29 mouse cellular contexts compared by ENCODE assay signal in the genomic region with DNA sequence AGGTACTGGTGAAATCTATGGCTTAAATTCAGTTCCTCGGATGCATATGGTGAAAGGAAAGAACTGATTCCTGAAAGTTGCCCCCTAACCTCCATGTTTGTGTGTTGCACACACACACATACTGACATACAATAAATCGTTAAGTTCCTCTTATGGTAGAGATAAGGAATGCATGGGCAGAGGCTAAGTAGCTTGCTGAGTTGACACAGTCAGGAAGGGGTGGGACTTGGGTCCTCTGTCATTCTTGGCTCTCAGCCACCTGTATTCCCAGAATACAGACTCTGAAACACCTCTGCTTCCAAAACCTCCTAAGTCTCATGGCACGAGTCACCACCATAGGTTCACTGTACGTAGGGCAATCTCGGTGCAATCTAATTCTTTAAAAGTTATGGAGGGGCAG.
DNase-seq lines count a peak whose midpoint lies in the region; ATAC-seq and TF ChIP-seq lines count a peak whose summit lies in the region.
"Had no signal": no experiment of that assay in that cellular context is flagged by ENCODE, and none has a peak within 500 bp of the region (broad histone marks: within the 10 kb centered on the region; RNA-seq: fewer than 3 reads in every experiment).

No protein-coding gene starts in this region.

- no peak overlapping the region for H3K4me2 ChIP-seq in heart, postnatal 0 days (ENCODE audit: low read depth, low read length)
- no peak overlapping the region for H3K4me2 ChIP-seq in lung, embryonic 15.5 days
- peak overlapping the region; percentile 69 for H3K4me2 ChIP-seq in CH12.LX (ENCODE audit: insufficient read depth, low read depth, poor library complexity, severe bottlenecking)
- H3K4me2 ChIP-seq: embryonic facial prominence, embryonic 13.5 days; forebrain, embryonic 12.5 days; heart, embryonic 11.5 days; hindbrain, embryonic 12.5 days; limb, embryonic 12.5 days; liver, embryonic 11.5 days; neural tube, embryonic 13.5 days had no signal

- TF ChIP-seq POLR2A in heart, adult 2 months (IDR thresholded peaks at IDR 0.05; ENCODE audit: insufficient read depth, low read depth, low read length): no peak
- TF ChIP-seq POLR2A in lung, adult 2 months (IDR thresholded peaks at IDR 0.05; ENCODE audit: borderline replicate concordance, extremely low read depth, low read depth, low read length): no peak
- no peak for TF ChIP-seq POLR2A in CH12.LX (IDR thresholded peaks at IDR 0.05; ENCODE audit: low read depth, low read length)

- no peak for TF ChIP-seq RAD21 in CH12.LX (IDR thresholded peaks at IDR 0.05; ENCODE audit: low read depth, low read length)

- peak; percentile 39 for DNase-seq in heart, postnatal 0 days (ENCODE audit: low spot score)
- no peak for DNase-seq in heart, adult 2 months
- no peak for DNase-seq in lung, adult 2 months
- DNase-seq in CH12.LX (ENCODE audit: extremely low read depth): no peak
- DNase-seq in left cerebral cortex, adult 18-20 months (ENCODE audit: low spot score in 2 of 2): no peak
- DNase-seq: adrenal gland, adult 8-10 months; B cell, adult 2 months; cerebellum, adult 11-12 months; cerebellum, postnatal 14 days; embryo, embryonic 11 days; gastrocnemius, postnatal 36 days; liver, postnatal 0 days; retina, postnatal 1 day; right cerebral cortex, postnatal 25 days; thymus, postnatal 14 days had no signal

- no peaks in the 10 kb centered on the region for H3K79me2 ChIP-seq in heart, adult 2 months (replicated peaks; ENCODE audit: control insufficient read depth, insufficient read depth, low read length)
- H3K79me2 ChIP-seq in CH12.LX (replicated peaks; ENCODE audit: control insufficient read depth, extremely low read depth, insufficient read depth, poor library complexity, severe bottlenecking): peaks cover 16% of the 10 kb centered on the region

- no peaks in the 10 kb centered on the region for H3K9me3 ChIP-seq in heart, postnatal 0 days (replicated peaks; ENCODE audit: control insufficient read depth, low read length)
- no peaks in the 10 kb centered on the region for H3K9me3 ChIP-seq in lung, embryonic 15.5 days
- H3K9me3 ChIP-seq in CH12.LX (replicated peaks; ENCODE audit: low read length): peaks cover 14% of the 10 kb centered on the region
- H3K9me3 ChIP-seq: embryonic facial prominence, embryonic 13.5 days; forebrain, embryonic 12.5 days; hindbrain, embryonic 12.5 days; limb, embryonic 12.5 days; neural tube, embryonic 13.5 days had no signal

- H3K4me3 ChIP-seq in heart, postnatal 0 days (ENCODE audit: low read depth, low read length): no peak overlapping the region
- H3K4me3 ChIP-seq in heart, adult 2 months: no peak overlapping the region
- H3K4me3 ChIP-seq in lung, embryonic 15.5 days: no peak overlapping the region
- H3K4me3 ChIP-seq in lung, adult 2 months (replicated peaks; ENCODE audit: extremely low read depth, low read depth, low read length): no peak overlapping the region
- H3K4me3 ChIP-seq in CH12.LX (replicated peaks in 1 of 3; ENCODE audit: low read depth in 2 of 3, low read length in 2 of 3, poor library complexity in 1 of 3): peak overlapping the region; percentile 55 to 77 (median 65)
- H3K4me3 ChIP-seq: embryonic facial prominence, embryonic 13.5 days; erythroblast, embryonic 14.5 days; forebrain, embryonic 12.5 days; hindbrain, embryonic 12.5 days; layer of hippocampus, adult 2 months; limb, embryonic 12.5 days; myocyte; neural tube, embryonic 13.5 days had no signal

- 0 out of 2 replicates have a peak, but pooled peaks cover 5% of the 10 kb centered on the region for H3K4me1 ChIP-seq in heart, postnatal 0 days (ENCODE audit: control insufficient read depth, insufficient read depth)
- H3K4me1 ChIP-seq in heart, adult 2 months (ENCODE audit: control insufficient read depth, insufficient read depth, low read length): peaks cover 5% of the 10 kb centered on the region
- H3K4me1 ChIP-seq in lung, embryonic 15.5 days: peaks cover 22% of the 10 kb centered on the region
- peaks cover 10% of the 10 kb centered on the region for H3K4me1 ChIP-seq in lung, adult 2 months (ENCODE audit: control insufficient read depth, insufficient read depth, low read length)
- peaks cover 19 to 46% of the 10 kb centered on the region in 2 experiments for H3K4me1 ChIP-seq in CH12.LX (ENCODE audit: control insufficient read depth in 1 of 2, insufficient read depth in 2 of 2)
- H3K4me1 ChIP-seq: forebrain, embryonic 12.5 days; hindbrain, embryonic 12.5 days; neural tube, embryonic 13.5 days had no signal

- no peaks in the 10 kb centered on the region for H3K36me3 ChIP-seq in heart, postnatal 0 days (replicated peaks; ENCODE audit: control insufficient read depth, insufficient read depth, low read length)
- H3K36me3 ChIP-seq in heart, adult 2 months (ENCODE audit: control insufficient read depth, insufficient read depth, low read length): no peaks in the 10 kb centered on the region
- H3K36me3 ChIP-seq in lung, embryonic 15.5 days: no peaks in the 10 kb centered on the region
- peaks cover 15 to 40% of the 10 kb centered on the region in 2 experiments for H3K36me3 ChIP-seq in CH12.LX (replicated peaks in 1 of 2; ENCODE audit: control insufficient read depth in 1 of 2, insufficient read depth in 1 of 2, low read length in 1 of 2)
- H3K36me3 ChIP-seq: embryonic facial prominence, embryonic 13.5 days; forebrain, embryonic 12.5 days; hindbrain, embryonic 12.5 days; limb, embryonic 12.5 days; neural tube, embryonic 13.5 days had no signal

- 38% methylated on average over 5 of the region's 5 CpGs for WGBS in heart, postnatal 0 days
- WGBS in heart, adult 2 months: 36% methylated on average over 5 of the region's 5 CpGs
- 46% methylated on average over 5 of the region's 5 CpGs for WGBS in lung, embryonic 15.5 days
- 48% methylated on average over 5 of the region's 5 CpGs for WGBS in lung, adult 2 months

- dilution Hi-C loops in CH12.LX (cut with MboI; ENCODE audit: extremely low pct_ligation_motif_present, extremely low pct_unique_long_range_greater_than_20kb, low sequenced_read_pairs): no loop called here

- in situ Hi-C loops in CH12.LX (cut with MboI; ENCODE audit: low pct_ligation_motif_present, low pct_unique_long_range_greater_than_20kb, low sequenced_read_pairs): loop anchor here (10.0 kb wide), 1 partner anchor 130 kb away; no protein-coding TSS in a partner anchor

- intact Hi-C loops in heart, adult 2 months (cut with DNase I): no loop called here

- H3K27me3 ChIP-seq in heart, postnatal 0 days (ENCODE audit: control insufficient read depth, insufficient read depth, low read length): no peaks in the 10 kb centered on the region
- H3K27me3 ChIP-seq in heart, adult 2 months (ENCODE audit: control insufficient read depth, insufficient read depth, low read length): no peaks in the 10 kb centered on the region
- no peaks in the 10 kb centered on the region for H3K27me3 ChIP-seq in lung, embryonic 15.5 days
- no peaks in the 10 kb centered on the region for H3K27me3 ChIP-seq in CH12.LX (replicated peaks)
- H3K27me3 ChIP-seq: embryonic facial prominence, embryonic 13.5 days; forebrain, embryonic 12.5 days; hindbrain, embryonic 12.5 days; limb, embryonic 12.5 days; neural tube, embryonic 13.5 days had no signal

- ATAC-seq in heart, postnatal 0 days (ENCODE audit: insufficient read depth, low read depth): no peak
- 0 out of 2 replicates have a peak, but pooled peaks have one; percentile 29 for ATAC-seq in lung, embryonic 15.5 days (ENCODE audit: borderline replicate concordance, extremely low read depth, low FRiP score, low TSS enrichment)
- ATAC-seq in megakaryocyte progenitor cell, adult 5-6 weeks (replicated peaks; ENCODE audit: poor library complexity): peak; percentile 66
- ATAC-seq: activated CD4-positive, CD25-positive, alpha-beta regulatory T cell, adult 4 months; liver, postnatal 0 days; midbrain, embryonic 16.5 days had no signal

- H3K9ac ChIP-seq in heart, postnatal 0 days (replicated peaks; ENCODE audit: low read depth, low read length): no peak overlapping the region
- H3K9ac ChIP-seq in heart, adult 2 months (ENCODE audit: low read depth, low read length): no peak overlapping the region
- no peak overlapping the region for H3K9ac ChIP-seq in lung, embryonic 15.5 days
- peak overlapping the region; percentile 97 for H3K9ac ChIP-seq in CH12.LX (ENCODE audit: insufficient read depth, low read depth)
- H3K9ac ChIP-seq: embryonic facial prominence, embryonic 13.5 days; forebrain, embryonic 12.5 days; hindbrain, embryonic 12.5 days; limb, embryonic 12.5 days; liver, postnatal 0 days; neural tube, embryonic 13.5 days had no signal

- H3K27ac ChIP-seq in heart, postnatal 0 days (ENCODE audit: low read depth): no peak overlapping the region
- H3K27ac ChIP-seq in heart, adult 2 months: no peak overlapping the region
- no peak overlapping the region for H3K27ac ChIP-seq in lung, embryonic 15.5 days
- H3K27ac ChIP-seq in CH12.LX (ENCODE audit: insufficient read depth, low read depth): peak overlapping the region; percentile 99
- H3K27ac ChIP-seq: embryonic facial prominence, embryonic 13.5 days; forebrain, embryonic 12.5 days; hindbrain, embryonic 12.5 days; layer of hippocampus, adult 2 months; limb, embryonic 12.5 days; neural tube, embryonic 13.5 days had no signal

- TF ChIP-seq CTCF in heart, postnatal 0 days (IDR thresholded peaks at IDR 0.05; ENCODE audit: low read depth): no peak
- TF ChIP-seq CTCF in heart, adult 2 months (IDR thresholded peaks at IDR 0.05): no peak
- TF ChIP-seq CTCF in lung, adult 2 months (IDR thresholded peaks at IDR 0.05; ENCODE audit: insufficient read depth, low read length): no peak
- no peak for TF ChIP-seq CTCF in CH12.LX (conservative IDR thresholded peaks at IDR 0.05 in 1 of 2, IDR thresholded peaks at IDR 0.05 in 1 of 2; ENCODE audit: low read depth in 2 of 2, low read length in 2 of 2)

- TF ChIP-seq EP300 in heart, postnatal 0 days (IDR thresholded peaks at IDR 0.05; ENCODE audit: low read depth): no peak
- TF ChIP-seq EP300 in heart, adult 2 months (IDR thresholded peaks at IDR 0.05; ENCODE audit: insufficient read depth, low read depth, low read length): no peak
- no peak for TF ChIP-seq EP300 in CH12.LX (IDR thresholded peaks at IDR 0.05; ENCODE audit: low read length)

TF ChIP-seq in CH12.LX, 34 proteins besides CTCF, POLR2A, EP300 and RAD21:
- TF ChIP-seq SMC3 (IDR thresholded peaks at IDR 0.05; ENCODE audit: low read depth, low read length): 0 out of 2 replicates have a peak, but pooled peaks have one; percentile 3
- TF ChIP-seq MAFK (IDR thresholded peaks at IDR 0.05; ENCODE audit: insufficient replicate concordance, low read length): 0 out of 2 replicates have a peak, but pooled peaks have one; percentile 34
- no peak for TF ChIP-seq ZNF384 (IDR thresholded peaks at IDR 0.05; ENCODE audit: low read depth, low read length)

Comparison
In these comparisons a context has a peak if more than half of its experiments do, and no peak if none do; other contexts are left out.
1. H3K4me3 ChIP-seq: peak in CH12.LX (3 of 3); none in heart, postnatal 0 days (single experiment), heart, adult 2 months (single experiment), lung, embryonic 15.5 days (single experiment) and lung, adult 2 months (single experiment).